Mouse (Mus musculus): ENCODE measurements around the gene Cldn7. TPM values are rescaled to one million over a fixed set of nuclear protein-coding genes. Genes with fewer than 3 reads are reported as not detected.

Gene Cldn7
- polyA plus RNA-seq, 1 experiment from 2014 or later, result 1,377 TPM

- H3K36me3 ChIP-seq (ENCODE audit: control insufficient read depth, insufficient read depth, low read length), result no peaks in the 10 kb centered on the region
- peak overlapping the region; percentile 97 for H3K27ac ChIP-seq (ENCODE audit: low read length)
- H3K27me3 ChIP-seq (replicated peaks; ENCODE audit: control insufficient read depth, insufficient read depth, low read length), result peaks cover 15% of the 10 kb centered on the region
- H3K4me1 ChIP-seq (ENCODE audit: control insufficient read depth, insufficient read depth, low read length), result peaks cover 14% of the 10 kb centered on the region
- ATAC-seq, result peak; percentile 68
- WGBS, result 2% methylated on average over 49 of the region's 49 CpGs
- H3K9ac ChIP-seq (ENCODE audit: low read depth, low read length), result peak overlapping the region; percentile 81
- H3K4me3 ChIP-seq (ENCODE audit: low read length), result peak overlapping the region; percentile 62
- no peaks in the 10 kb centered on the region for H3K9me3 ChIP-seq (ENCODE audit: control insufficient read depth, low read length)
- H3K4me2 ChIP-seq (ENCODE audit: low read depth, low read length), result peak overlapping the region; percentile 50; the same call in 1 of the 2 replicates
Measured at GRCm38 (mm10) chr11:69965271-69966005, 859 bp downstream of the Cldn7 start.

GRCm38 (mm10) chr11:69966006-69966859, 1.7 kb downstream of the Cldn7 start:
- 1% methylated on average over 55 of the region's 59 CpGs for WGBS
- Histone ChIP-seq H3K4me2 (ENCODE audit: low read depth, low read length) (peak overlapping the region; percentile 50), H3K9ac (ENCODE audit: low read depth, low read length) (peak overlapping the region; percentile 81), H3K27me3 (replicated peaks; ENCODE audit: control insufficient read depth, insufficient read depth, low read length) (peaks cover 15% of the 10 kb centered on the region), H3K27ac (ENCODE audit: low read length) (peak overlapping the region; percentile 97), H3K4me3 (ENCODE audit: low read length) (peak overlapping the region; percentile 62), H3K4me1 (ENCODE audit: control insufficient read depth, insufficient read depth, low read length) (peaks cover 12% of the 10 kb centered on the region), H3K36me3 (ENCODE audit: control insufficient read depth, insufficient read depth, low read length) (no peaks in the 10 kb centered on the region), H3K9me3 (ENCODE audit: control insufficient read depth, low read length) (no peaks in the 10 kb centered on the region)
- peak; percentile 73 for ATAC-seq

GRCm38 (mm10) chr11:69966860-69967517, 2.4 kb downstream of the Cldn7 start:
- peak overlapping the region; percentile 97 for H3K27ac ChIP-seq (ENCODE audit: low read length)
- peak overlapping the region; percentile 62 for H3K4me3 ChIP-seq (ENCODE audit: low read length)
- peak overlapping the region; percentile 81 for H3K9ac ChIP-seq (ENCODE audit: low read depth, low read length)
- no peak for ATAC-seq
- H3K4me2 ChIP-seq (ENCODE audit: low read depth, low read length), result peak overlapping the region; percentile 50
- WGBS, result 28% methylated on average over 17 of the region's 17 CpGs
- peaks cover 12% of the 10 kb centered on the region for H3K4me1 ChIP-seq (ENCODE audit: control insufficient read depth, insufficient read depth, low read length)
- H3K27me3 ChIP-seq (replicated peaks; ENCODE audit: control insufficient read depth, insufficient read depth, low read length), result peaks cover 15% of the 10 kb centered on the region
- H3K9me3 ChIP-seq (ENCODE audit: control insufficient read depth, low read length), result no peaks in the 10 kb centered on the region
- 0 out of 2 replicates have a peak, but pooled peaks cover 2% of the 10 kb centered on the region for H3K36me3 ChIP-seq (ENCODE audit: control insufficient read depth, insufficient read depth, low read length)

- H3K4me3 ChIP-seq (ENCODE audit: low read length), result peak overlapping the region; percentile 62
- H3K4me1 ChIP-seq (ENCODE audit: control insufficient read depth, insufficient read depth, low read length), result peaks cover 12% of the 10 kb centered on the region
- peak; percentile 66 for ATAC-seq
- H3K9ac ChIP-seq (ENCODE audit: low read depth, low read length), result peak overlapping the region; percentile 58
- WGBS, result 52% methylated on average over 4 of the region's 4 CpGs
- H3K36me3 ChIP-seq (ENCODE audit: control insufficient read depth, insufficient read depth, low read length), result 0 out of 2 replicates have a peak, but pooled peaks cover 2% of the 10 kb centered on the region
- H3K27ac ChIP-seq (ENCODE audit: low read length), result peak overlapping the region; percentile 97
- peak overlapping the region; percentile 50; the same call in 1 of the 2 replicates for H3K4me2 ChIP-seq (ENCODE audit: low read depth, low read length)
- peaks cover 15% of the 10 kb centered on the region for H3K27me3 ChIP-seq (replicated peaks; ENCODE audit: control insufficient read depth, insufficient read depth, low read length)
- no peaks in the 10 kb centered on the region for H3K9me3 ChIP-seq (ENCODE audit: control insufficient read depth, low read length)
Measured at GRCm38 (mm10) chr11:69968793-69969192, 4.2 kb downstream of the Cldn7 start.

- ATAC-seq, result no peak
- 61% methylated on average over 6 of the region's 6 CpGs for WGBS
- Histone ChIP-seq H3K9me3 (ENCODE audit: control insufficient read depth, low read length) (no peaks in the 10 kb centered on the region), H3K4me3 (ENCODE audit: low read length) (no peak overlapping the region), H3K27me3 (replicated peaks; ENCODE audit: control insufficient read depth, insufficient read depth, low read length) (peaks cover 6% of the 10 kb centered on the region), H3K9ac (ENCODE audit: low read depth, low read length) (no peak overlapping the region; the same call in 1 of the 2 replicates), H3K27ac (ENCODE audit: low read length) (peak overlapping the region; percentile 97), H3K4me2 (ENCODE audit: low read depth, low read length) (no peak overlapping the region), H3K4me1 (ENCODE audit: control insufficient read depth, insufficient read depth, low read length) (peaks cover 12% of the 10 kb centered on the region), H3K36me3 (ENCODE audit: control insufficient read depth, insufficient read depth, low read length) (peaks cover 5% of the 10 kb centered on the region; the same call in 1 of the 2 replicates)
Measured at GRCm38 (mm10) chr11:69970222-69970621, 5.6 kb downstream of the Cldn7 start.

- WGBS, result 55% methylated on average over 3 of the region's 3 CpGs
- H3K4me1 ChIP-seq (ENCODE audit: control insufficient read depth, insufficient read depth, low read length), result peaks cover 9% of the 10 kb centered on the region
- H3K27ac ChIP-seq (ENCODE audit: low read length), result peak overlapping the region; percentile 97
- 0 out of 2 replicates have a peak, but pooled peaks cover 3% of the 10 kb centered on the region for H3K27me3 ChIP-seq (replicated peaks; ENCODE audit: control insufficient read depth, insufficient read depth, low read length)
- no peak overlapping the region; the same call in 1 of the 2 replicates for H3K9ac ChIP-seq (ENCODE audit: low read depth, low read length)
- H3K4me2 ChIP-seq (ENCODE audit: low read depth, low read length), result no peak overlapping the region
- no peaks in the 10 kb centered on the region for H3K9me3 ChIP-seq (ENCODE audit: control insufficient read depth, low read length)
- H3K4me3 ChIP-seq (ENCODE audit: low read length), result no peak overlapping the region
- peaks cover 5% of the 10 kb centered on the region; the same call in 1 of the 2 replicates for H3K36me3 ChIP-seq (ENCODE audit: control insufficient read depth, insufficient read depth, low read length)
- ATAC-seq, result no peak
Measured at GRCm38 (mm10) chr11:69970775-69971174, 6.2 kb downstream of the Cldn7 start.

GRCm38 (mm10) chr11:69974907-69975306, 10.3 kb downstream of the Cldn7 start:
- 93% methylated on average over 2 of the region's 2 CpGs for WGBS
- Histone ChIP-seq H3K4me2 (ENCODE audit: low read depth, low read length) (no peak overlapping the region), H3K4me3 (ENCODE audit: low read length) (no peak overlapping the region), H3K27me3 (replicated peaks; ENCODE audit: control insufficient read depth, insufficient read depth, low read length) (no peaks in the 10 kb centered on the region), H3K4me1 (ENCODE audit: control insufficient read depth, insufficient read depth, low read length) (peaks cover 11% of the 10 kb centered on the region), H3K27ac (ENCODE audit: low read length) (no peak overlapping the region), H3K9ac (ENCODE audit: low read depth, low read length) (no peak overlapping the region), H3K36me3 (ENCODE audit: control insufficient read depth, insufficient read depth, low read length) (peaks cover 7% of the 10 kb centered on the region; the same call in 1 of the 2 replicates), H3K9me3 (ENCODE audit: control insufficient read depth, low read length) (no peaks in the 10 kb centered on the region)
- no peak for ATAC-seq

GRCm38 (mm10) chr11:69976271-69976670, 11.7 kb downstream of the Cldn7 start:
- no peak overlapping the region for H3K4me2 ChIP-seq (ENCODE audit: low read depth, low read length)
- peaks cover 7% of the 10 kb centered on the region for H3K4me1 ChIP-seq (ENCODE audit: control insufficient read depth, insufficient read depth, low read length)
- WGBS, result 73% methylated on average over 4 of the region's 4 CpGs
- no peak for ATAC-seq
- H3K27me3 ChIP-seq (replicated peaks; ENCODE audit: control insufficient read depth, insufficient read depth, low read length), result no peaks in the 10 kb centered on the region
- H3K9me3 ChIP-seq (ENCODE audit: control insufficient read depth, low read length), result no peaks in the 10 kb centered on the region
- peaks cover 7% of the 10 kb centered on the region; the same call in 1 of the 2 replicates for H3K36me3 ChIP-seq (ENCODE audit: control insufficient read depth, insufficient read depth, low read length)
- H3K27ac ChIP-seq (ENCODE audit: low read length), result no peak overlapping the region
- no peak overlapping the region for H3K4me3 ChIP-seq (ENCODE audit: low read length)
- no peak overlapping the region for H3K9ac ChIP-seq (ENCODE audit: low read depth, low read length)

- Histone ChIP-seq H3K4me1 (ENCODE audit: control insufficient read depth, insufficient read depth, low read length) (peaks cover 24% of the 10 kb centered on the region), H3K4me3 (ENCODE audit: low read length) (peak overlapping the region; percentile 100), H3K27ac (ENCODE audit: low read length) (peak overlapping the region; percentile 100), H3K36me3 (ENCODE audit: control insufficient read depth, insufficient read depth, low read length) (peaks cover 9% of the 10 kb centered on the region), H3K4me2 (ENCODE audit: low read depth, low read length) (peak overlapping the region; percentile 84), H3K27me3 (replicated peaks; ENCODE audit: control insufficient read depth, insufficient read depth, low read length) (no peaks in the 10 kb centered on the region), H3K9me3 (ENCODE audit: control insufficient read depth, low read length) (no peaks in the 10 kb centered on the region), H3K9ac (ENCODE audit: low read depth, low read length) (peak overlapping the region; percentile 81)
- ATAC-seq, result no peak
- 1% methylated on average over 16 of the region's 16 CpGs for WGBS
Measured at GRCm38 (mm10) chr11:69979827-69980195, 15.2 kb downstream of the Cldn7 start.
